Mouse (Mus musculus) heart, embryonic 14.5 days (tissue): Measurements from ENCODE around the gene Spn. TPM values are rescaled to one million over a fixed set of nuclear protein-coding genes. Genes with fewer than 3 reads are reported as not detected.

ENCODE experiments used
- ATAC-seq: fragments of 200-750 bp; cut with Nextera tagmentation; 2 replicates; pipeline ENCODE4 v1.8.0; 2017; ENCODE audit warnings: low read depth, moderate TSS enrichment; ENCODE audit not compliant: insufficient number of reproducible peaks, insufficient read depth, low FRiP score
- H3K27ac ChIP-seq, 2 experiments: fragments of 200-500 bp in 1 of 2; fragments of 300-500 bp in 1 of 2; sonication (generic) in 1 of 2; replicated peaks in 1 of 2; 2 replicates each; pipeline ENCODE4 v1.5.1; 2012 to 2014; ENCODE audit warnings: low read depth in 2 of 2, low read length in 2 of 2, control low read depth in 1 of 2, mild to moderate bottlenecking in 1 of 2, mixed read lengths in 1 of 2; ENCODE audit not compliant: control insufficient read depth in 1 of 2, insufficient read depth in 1 of 2
- H3K27me3 ChIP-seq: fragments of 300-500 bp; sonication (generic); 2 replicates; pipeline ENCODE4 v1.6.1; 2014; ENCODE audit warnings: mild to moderate bottlenecking, low read length, control low read depth; ENCODE audit not compliant: control insufficient read depth, insufficient read depth
- H3K36me3 ChIP-seq: fragments of 300-500 bp; sonication (generic); 2 replicates; pipeline ENCODE4 v1.6.1; 2014; ENCODE audit warnings: mild to moderate bottlenecking, control low read depth, low read length, mixed read lengths; ENCODE audit not compliant: control insufficient read depth, insufficient read depth
- H3K4me1 ChIP-seq, 2 experiments: fragments of 200-500 bp in 1 of 2; fragments of 300-500 bp in 1 of 2; sonication (generic) in 1 of 2; 2 replicates each; pipeline ENCODE4 v1.6.1; 2012 to 2014; ENCODE audit warnings: low read length in 2 of 2, control low read depth in 1 of 2, mixed read lengths in 1 of 2; ENCODE audit not compliant: control insufficient read depth in 2 of 2, insufficient read depth in 2 of 2
- H3K4me2 ChIP-seq: fragments of 300-500 bp; sonication (generic); 2 replicates; pipeline ENCODE4 v1.6.1; 2014; ENCODE audit warnings: mild to moderate bottlenecking, low read length
- H3K4me3 ChIP-seq, 2 experiments: fragments of 200-500 bp in 1 of 2; fragments of 300-500 bp in 1 of 2; sonication (generic) in 1 of 2; 2 replicates each; pipeline ENCODE4 v1.5.1; 2012 to 2014; ENCODE audit warnings: low read length in 2 of 2, mild to moderate bottlenecking in 2 of 2, control low read depth in 1 of 2, low read depth in 1 of 2, moderate library complexity in 1 of 2; ENCODE audit not compliant: control insufficient read depth in 1 of 2, insufficient read depth in 1 of 2
- H3K9ac ChIP-seq: fragments of 300-500 bp; sonication (generic); 2 replicates; pipeline ENCODE4 v1.6.1; 2014; ENCODE audit warnings: mild to moderate bottlenecking, low read length
- H3K9me3 ChIP-seq: fragments of 300-500 bp; sonication (generic); 2 replicates; pipeline ENCODE4 v1.6.1; 2016; ENCODE audit warnings: low read length, control low read depth; ENCODE audit not compliant: control insufficient read depth
- WGBS: fragments of 180-500 bp; shearing (Covaris S2); extraction: QIAGEN DNeasy Blood & Tissue Kit; methylation state at CpG from one replicate; pipeline ENCODE4 v1.1.7; 2014; 5-methylcytosine and 5-hydroxymethylcytosine counted together
- polyA plus RNA-seq: library from polyadenylated mRNA; unstranded; fragments of >200 nt; fragmentation: Nextera tagmentation; extraction: Ambion mirVana; gene quantifications from 2 replicates; pipeline ENCODE4 v1.2.1, GENCODE M21; 2014

Gene Spn
- polyA plus RNA-seq, 1 experiment from 2014 or later = 0.12 TPM

DNA sequence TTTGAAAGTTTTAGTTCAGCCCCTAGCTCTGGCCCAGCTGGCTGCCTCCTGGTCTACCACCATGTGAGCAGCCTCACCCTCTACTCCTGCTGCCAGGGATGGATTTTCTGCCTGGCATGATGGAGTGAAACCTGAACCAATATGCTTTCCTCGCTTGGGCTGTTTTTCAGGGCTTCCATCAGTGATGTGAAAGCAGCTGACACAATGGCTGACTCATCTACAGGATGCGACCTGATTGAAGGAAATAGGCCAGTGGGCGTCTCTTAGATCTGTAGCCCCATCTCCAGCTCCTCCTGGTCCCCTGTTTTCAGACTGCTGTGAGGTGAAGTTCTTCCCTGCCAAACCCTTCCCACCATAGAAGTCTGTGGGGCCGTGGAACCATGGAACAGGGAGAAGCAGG, 39.3 kb upstream of the Spn start:
- no peak overlapping the region for H3K4me2 ChIP-seq
- ATAC-seq = no peak
- no peak overlapping the region for H3K4me3 ChIP-seq
- H3K36me3 ChIP-seq = no peaks in the 10 kb centered on the region
- no peaks in the 10 kb centered on the region for H3K27me3 ChIP-seq
- H3K4me1 ChIP-seq = no peaks in the 10 kb centered on the region
- H3K9me3 ChIP-seq = peaks cover 8% of the 10 kb centered on the region; the same call in 1 of the 2 replicates
- H3K9ac ChIP-seq = no peak overlapping the region
- whole genome bisulfite sequencing = 59% methylated on average over 4 of the region's 4 CpGs
- H3K27ac ChIP-seq = no peak overlapping the region

DNA sequence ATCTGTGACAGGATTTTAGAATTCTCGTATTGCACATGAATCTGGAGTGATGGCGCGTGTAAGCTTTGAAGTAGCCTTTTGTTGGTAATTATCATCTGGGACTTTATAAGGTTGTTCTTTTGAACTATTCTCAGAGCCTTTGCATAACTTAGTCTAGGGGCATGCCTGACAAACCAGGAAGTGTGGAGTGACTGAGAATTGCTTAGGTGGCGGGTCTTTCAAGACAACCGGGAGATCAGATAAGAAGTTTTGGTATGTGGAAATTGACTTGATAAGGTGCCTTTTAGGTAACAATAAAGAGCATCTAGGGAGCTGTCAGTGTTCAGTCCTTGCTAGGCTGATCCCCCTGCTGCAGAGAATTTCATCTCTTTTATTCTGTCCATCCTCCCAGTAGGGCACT, 28.9 kb upstream of the Spn start:
- no peaks in the 10 kb centered on the region for H3K27me3 ChIP-seq
- ATAC-seq = no peak
- H3K36me3 ChIP-seq = no peaks in the 10 kb centered on the region
- no peak overlapping the region for H3K27ac ChIP-seq
- H3K9me3 ChIP-seq = 0 out of 2 replicates have a peak, but pooled peaks cover 3% of the 10 kb centered on the region
- H3K9ac ChIP-seq = no peak overlapping the region
- no peak overlapping the region for H3K4me3 ChIP-seq
- H3K4me1 ChIP-seq = no peaks in the 10 kb centered on the region
- WGBS = 74% methylated on average over 5 of the region's 5 CpGs
- H3K4me2 ChIP-seq = no peak overlapping the region

DNA sequence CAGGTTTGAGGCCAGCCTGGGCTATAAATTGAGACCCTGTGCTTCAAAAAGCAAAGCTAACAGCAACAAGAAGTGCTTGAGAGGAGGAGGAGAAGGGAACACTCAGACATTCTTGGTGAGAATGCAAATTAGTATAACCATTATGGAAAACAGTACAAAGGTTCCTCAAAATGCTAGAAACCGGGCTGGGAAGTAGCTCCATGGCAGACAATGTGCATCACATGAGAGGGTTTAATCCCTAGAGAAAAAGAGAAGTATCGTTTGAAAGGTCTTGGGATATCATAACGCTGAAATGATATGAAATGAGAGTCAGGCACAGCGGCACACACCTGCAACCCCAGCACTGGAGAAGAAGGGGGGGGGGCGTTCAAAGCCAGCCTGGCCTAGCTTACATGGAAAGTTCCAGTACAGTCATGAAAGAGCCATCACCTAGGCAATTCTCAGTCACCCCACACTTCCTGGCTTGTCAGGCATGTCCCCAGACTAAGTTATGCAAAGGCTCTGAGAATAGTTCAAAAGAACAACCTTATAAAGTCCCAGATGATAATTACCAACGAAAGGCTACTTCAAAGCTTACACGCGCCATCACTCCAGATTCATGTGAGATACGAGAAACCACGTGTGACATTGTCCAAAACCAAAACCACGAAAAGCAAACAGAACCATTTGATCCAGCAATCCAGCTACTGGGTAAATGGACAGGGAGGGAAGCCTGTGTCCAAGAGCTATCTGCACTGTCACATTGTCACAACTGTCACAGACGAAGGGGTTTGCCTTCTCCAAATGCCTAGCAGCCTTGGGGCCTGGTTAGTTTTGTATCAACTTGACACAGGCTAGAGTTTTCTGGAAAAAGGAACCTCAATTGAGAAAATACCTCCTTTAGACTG, 28.2 kb upstream of the Spn start:
- H3K36me3 ChIP-seq = no peaks in the 10 kb centered on the region
- H3K9me3 ChIP-seq = 0 out of 2 replicates have a peak, but pooled peaks cover 3% of the 10 kb centered on the region
- no peak overlapping the region for H3K4me3 ChIP-seq
- H3K4me1 ChIP-seq = no peaks in the 10 kb centered on the region
- no peak overlapping the region for H3K4me2 ChIP-seq
- no peak for ATAC-seq
- WGBS = 76% methylated on average over 12 of the region's 12 CpGs
- no peak overlapping the region for H3K27ac ChIP-seq
- H3K27me3 ChIP-seq = no peaks in the 10 kb centered on the region
- no peak overlapping the region for H3K9ac ChIP-seq

DNA sequence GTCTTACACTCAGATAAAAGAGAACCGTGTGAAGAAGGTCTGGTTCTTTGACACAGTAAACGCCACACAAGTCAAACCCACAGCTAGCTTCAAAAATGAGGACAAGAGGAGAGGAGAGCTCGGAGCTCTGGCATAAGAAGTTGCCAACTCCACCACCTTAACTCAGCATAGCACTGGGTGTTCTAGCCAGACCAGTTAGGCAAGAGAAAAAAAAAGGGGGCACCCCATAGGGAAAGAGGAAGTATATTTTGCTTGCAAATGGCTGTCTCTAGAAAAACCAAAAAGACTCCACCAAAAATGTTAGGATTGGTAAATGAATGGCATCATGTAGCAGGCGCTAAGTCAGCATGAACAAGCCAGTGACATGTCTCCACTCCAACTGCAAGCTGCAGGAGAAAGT, 26.4 kb upstream of the Spn start:
- Histone ChIP-seq H3K27me3 (no peaks in the 10 kb centered on the region), H3K4me3 (no peak overlapping the region), H3K9me3 (0 out of 2 replicates have a peak, but pooled peaks cover 3% of the 10 kb centered on the region), H3K36me3 (no peaks in the 10 kb centered on the region), H3K9ac (no peak overlapping the region), H3K27ac (no peak overlapping the region), H3K4me2 (no peak overlapping the region), H3K4me1 (no peaks in the 10 kb centered on the region)
- WGBS = 80% methylated on average over 4 of the region's 4 CpGs
- ATAC-seq = no peak

DNA sequence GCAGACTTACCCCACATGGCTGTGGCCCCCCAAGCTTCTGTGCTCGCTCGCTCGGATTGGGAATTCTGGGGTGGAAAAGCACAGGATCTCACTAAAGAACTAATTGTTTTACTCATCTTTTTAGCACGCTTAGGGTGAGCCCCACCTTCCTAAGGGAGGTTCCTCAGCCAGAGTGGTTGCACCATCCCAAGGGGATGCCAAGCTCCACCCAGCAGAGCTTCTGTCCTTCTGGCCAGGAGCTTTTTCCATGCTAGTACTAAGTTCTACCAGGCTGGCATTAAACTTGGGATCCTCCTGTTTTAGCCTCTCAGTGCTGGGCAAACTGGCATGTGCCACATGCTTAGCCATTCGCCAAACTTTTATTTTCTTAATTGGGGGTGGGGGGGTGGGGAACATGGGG, 24.9 kb upstream of the Spn start:
- WGBS = 82% methylated on average over 5 of the region's 5 CpGs
- Histone ChIP-seq H3K4me1 (no peaks in the 10 kb centered on the region), H3K9me3 (0 out of 2 replicates have a peak, but pooled peaks cover 3% of the 10 kb centered on the region), H3K4me2 (no peak overlapping the region), H3K27ac (no peak overlapping the region), H3K36me3 (no peaks in the 10 kb centered on the region), H3K9ac (no peak overlapping the region), H3K27me3 (no peaks in the 10 kb centered on the region), H3K4me3 (no peak overlapping the region)
- no peak for ATAC-seq

DNA sequence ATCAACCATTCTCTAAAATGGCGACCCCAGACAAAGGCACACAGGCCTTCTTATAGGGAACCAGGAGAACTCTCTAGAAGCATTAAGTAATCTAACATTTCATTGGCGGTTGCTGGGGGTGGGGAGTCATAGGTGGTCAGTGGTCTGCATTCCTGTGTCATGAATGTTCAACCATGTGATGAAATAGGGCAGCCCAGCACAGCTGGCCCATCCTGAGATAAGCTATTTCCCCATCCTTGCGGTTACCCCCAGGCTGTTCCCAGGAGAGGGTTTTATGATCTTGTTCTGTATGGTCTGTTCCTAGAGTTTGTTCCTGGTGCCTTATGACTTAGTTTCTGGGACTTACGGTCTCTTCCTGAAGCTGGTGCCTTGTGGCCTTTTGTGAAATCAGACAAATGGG, 19.9 kb upstream of the Spn start:
- no peak overlapping the region for H3K27ac ChIP-seq
- H3K36me3 ChIP-seq = no peaks in the 10 kb centered on the region
- H3K4me1 ChIP-seq = peaks cover 0 to 2% of the 10 kb centered on the region in 2 experiments; a peak in 2 of 4 replicates
- no peaks in the 10 kb centered on the region for H3K27me3 ChIP-seq
- H3K4me2 ChIP-seq = no peak overlapping the region
- no peaks in the 10 kb centered on the region for H3K9me3 ChIP-seq
- H3K4me3 ChIP-seq = no peak overlapping the region
- no peak for ATAC-seq
- 73% methylated on average over 4 of the region's 4 CpGs for WGBS
- H3K9ac ChIP-seq = no peak overlapping the region

DNA sequence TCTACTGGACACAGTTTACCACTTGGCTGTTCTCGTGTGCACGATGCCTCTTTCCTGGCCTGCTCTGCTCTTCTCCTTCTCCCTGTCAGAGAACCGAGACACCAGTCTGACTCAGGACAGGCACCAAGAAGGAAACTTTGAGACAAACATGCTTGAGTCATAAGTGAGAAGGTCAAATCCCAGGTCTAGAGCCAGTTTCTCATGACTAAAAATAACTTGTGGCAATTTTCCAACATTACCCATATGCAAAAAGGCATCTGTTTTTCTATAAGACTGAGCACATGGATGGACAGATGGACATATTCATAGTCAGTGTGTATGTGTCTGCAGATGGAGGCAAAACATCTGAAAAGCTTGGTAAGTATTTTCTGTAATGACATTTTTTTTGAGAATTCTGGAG, 15.9 kb upstream of the Spn start:
- Histone ChIP-seq H3K4me2 (no peak overlapping the region), H3K4me1 (peaks cover 0 to 2% of the 10 kb centered on the region in 2 experiments; a peak in 2 of 4 replicates), H3K27me3 (no peaks in the 10 kb centered on the region), H3K27ac (0 out of 4 replicates have a peak overlapping the region, but pooled peaks of 1 of the 2 experiments have one; percentile 2), H3K4me3 (no peak overlapping the region), H3K9ac (no peak overlapping the region), H3K9me3 (no peaks in the 10 kb centered on the region), H3K36me3 (no peaks in the 10 kb centered on the region)
- WGBS = 22% methylated on average over 3 of the region's 3 CpGs
- ATAC-seq = no peak
